Mouse (Mus musculus): ENCODE data around the gene Adgrd1. TPM values are rescaled to one million over a fixed set of nuclear protein-coding genes. Genes with fewer than 3 reads are reported as not detected.

Adgrd1 gene
- total RNA-seq, 1 experiment from 2014 or later = 1.6 TPM

- DNase-seq = no peak
Measured at GRCm38 (mm10) chr5:129208279-129208678, 111.7 kb downstream of the Adgrd1 start.

GRCm38 (mm10) chr5:129208845-129209244 lies 112.3 kb downstream of the Adgrd1 start:
- no peak for DNase-seq

GRCm38 (mm10) chr5:129211385-129212031 lies 115.0 kb downstream of the Adgrd1 start:
- DNase-seq = no peak

GRCm38 (mm10) chr5:129214023-129214422 lies 117.5 kb downstream of the Adgrd1 start:
- DNase-seq = no peak

GRCm38 (mm10) chr5:129216001-129216400 lies 119.5 kb downstream of the Adgrd1 start:
- no peak for DNase-seq

- peak; percentile 34 for DNase-seq
Measured at GRCm38 (mm10) chr5:129217481-129218221, 121.1 kb downstream of the Adgrd1 start.

- DNase-seq = no peak
Measured at GRCm38 (mm10) chr5:129218222-129218505, 121.6 kb downstream of the Adgrd1 start.

GRCm38 (mm10) chr5:129218537-129218981 lies 122.0 kb downstream of the Adgrd1 start:
- no peak for DNase-seq

GRCm38 (mm10) chr5:129219178-129219760 lies 122.7 kb downstream of the Adgrd1 start:
- DNase-seq = no peak

GRCm38 (mm10) chr5:129225810-129226450 lies 129.4 kb downstream of the Adgrd1 start:
- DNase-seq = no peak

GRCm38 (mm10) chr5:129228171-129228570 lies 131.6 kb downstream of the Adgrd1 start:
- no peak for DNase-seq

GRCm38 (mm10) chr5:129233301-129233700 lies 136.8 kb downstream of the Adgrd1 start:
- DNase-seq = no peak

GRCm38 (mm10) chr5:129233881-129234432 lies 137.4 kb downstream of the Adgrd1 start:
- no peak for DNase-seq

GRCm38 (mm10) chr5:129236366-129236765 lies 139.8 kb downstream of the Adgrd1 start:
- DNase-seq = no peak

GRCm38 (mm10) chr5:129241865-129242264 lies 145.3 kb downstream of the Adgrd1 start:
- DNase-seq = no peak

GRCm38 (mm10) chr5:129242265-129242664 lies 145.7 kb downstream of the Adgrd1 start:
- no peak for DNase-seq

- no peak for DNase-seq
Measured at GRCm38 (mm10) chr5:129243120-129243519, 146.6 kb downstream of the Adgrd1 start.

- DNase-seq = no peak
Measured at GRCm38 (mm10) chr5:129244392-129244791, 147.8 kb downstream of the Adgrd1 start.

GRCm38 (mm10) chr5:129249080-129249479 lies 152.5 kb downstream of the Adgrd1 start:
- DNase-seq = no peak
